8 mouse cellular contexts compared by ENCODE assay signal in genomic region chr6:29767813-29768660, GRCm38 (mm10). TPM values are rescaled to one million over a fixed set of nuclear protein-coding genes. Genes with fewer than 3 reads are reported as not detected.
DNase-seq lines count a peak whose midpoint lies in the region; ATAC-seq lines count a peak whose summit lies in the region.

Ahcyl2 (plus strand) TSS chr6:29768011.

- H3K4me2 ChIP-seq in heart, embryonic 13.5 days: peak within 1 kb of the TSS; percentile 74
- H3K4me2 ChIP-seq in liver, embryonic 12.5 days: peak within 1 kb of the TSS; percentile 99
- H3K4me2 ChIP-seq in stomach, embryonic 15.5 days: peak within 1 kb of the TSS; percentile 74

- H3K9me3 ChIP-seq in heart, embryonic 13.5 days: no peaks in the 10 kb centered on the region
- no peaks in the 10 kb centered on the region for H3K9me3 ChIP-seq in liver, embryonic 12.5 days (replicated peaks)
- H3K9me3 ChIP-seq in stomach, embryonic 15.5 days: no peaks in the 10 kb centered on the region

- H3K4me1 ChIP-seq in heart, embryonic 13.5 days: peaks cover 18% of the 10 kb centered on the region
- peaks cover 19% of the 10 kb centered on the region for H3K4me1 ChIP-seq in liver, embryonic 12.5 days
- no peaks in the 10 kb centered on the region for H3K4me1 ChIP-seq in stomach, embryonic 15.5 days

- peak; percentile 99 for DNase-seq in CD4-positive helper T cell, adult 2 months (ENCODE audit: low read depth, low spot score)
- DNase-seq in brain, embryonic 18.5 days (ENCODE audit: low read depth, low spot score): peak; percentile 97
- DNase-seq in kidney, postnatal 10 days: peak; percentile 98
- DNase-seq in natural killer cell, adult 2 months (ENCODE audit: low spot score in 2 of 2): peak; percentile 93 to 97

- H3K27me3 ChIP-seq in heart, embryonic 13.5 days (replicated peaks): no peaks in the 10 kb centered on the region
- no peaks in the 10 kb centered on the region for H3K27me3 ChIP-seq in liver, embryonic 12.5 days (replicated peaks)
- H3K27me3 ChIP-seq in stomach, embryonic 15.5 days (replicated peaks): no peaks in the 10 kb centered on the region

- peak within 1 kb of the TSS; percentile 87 for H3K9ac ChIP-seq in heart, embryonic 13.5 days
- H3K9ac ChIP-seq in liver, embryonic 12.5 days: peak within 1 kb of the TSS; percentile 90
- H3K9ac ChIP-seq in stomach, embryonic 15.5 days: peak within 1 kb of the TSS; percentile 84

- H3K36me3 ChIP-seq in heart, embryonic 13.5 days: no peaks in the 10 kb centered on the region
- H3K36me3 ChIP-seq in liver, embryonic 12.5 days: no peaks in the 10 kb centered on the region
- no peaks in the 10 kb centered on the region for H3K36me3 ChIP-seq in stomach, embryonic 15.5 days

- peak; percentile 90 for ATAC-seq in erythroid progenitor cell, adult 5-6 weeks (replicated peaks; ENCODE audit: low FRiP score, poor library complexity, severe bottlenecking)
- peak; percentile 95 for ATAC-seq in heart, embryonic 13.5 days (ENCODE audit: extremely low read depth, insufficient number of reproducible peaks, low FRiP score, low TSS enrichment)
- ATAC-seq in liver, embryonic 12.5 days: peak; percentile 95
- peak; percentile 99 for ATAC-seq in stomach, embryonic 15.5 days (ENCODE audit: insufficient read depth, low FRiP score, low read depth)

- H3K27ac ChIP-seq in heart, embryonic 13.5 days (replicated peaks): peak within 1 kb of the TSS; percentile 93
- peak within 1 kb of the TSS; percentile 84 for H3K27ac ChIP-seq in liver, embryonic 12.5 days
- H3K27ac ChIP-seq in stomach, embryonic 15.5 days: peak within 1 kb of the TSS; percentile 90

- peak within 1 kb of the TSS; percentile 68 for H3K4me3 ChIP-seq in heart, embryonic 13.5 days
- peak within 1 kb of the TSS; percentile 93 for H3K4me3 ChIP-seq in liver, embryonic 12.5 days
- peak within 1 kb of the TSS; percentile 93 for H3K4me3 ChIP-seq in stomach, embryonic 15.5 days (replicated peaks)

- WGBS in heart, embryonic 13.5 days: under 1% methylated on average over 48 of the region's 61 CpGs
- WGBS in liver, embryonic 12.5 days (ENCODE audit: insufficient replicate concordance): under 1% methylated on average over 55 of the region's 61 CpGs
- under 1% methylated on average over 55 of the region's 61 CpGs for WGBS in stomach, embryonic 15.5 days

RNA-seq across cellular contexts. Expression of gene Ahcyl2, which starts in this region (rescaled TPM):
- total RNA-seq in erythroid progenitor cell, adult 5-6 weeks (2015; ENCODE audit: low replicate concordance): 48.6 and 49.7 TPM in 2 replicates
- total RNA-seq in erythroid progenitor cell, adult 5-6 weeks (2017; ENCODE audit: low replicate concordance): 35.2 and 55.4 TPM in 2 replicates
- 7.0 TPM in 2 replicates for polyA plus RNA-seq in heart, embryonic 13.5 days (2015; fragmentation: Nextera tagmentation; extraction: Ambion mirVana)
- 8.6 and 10.2 TPM in 2 replicates for polyA plus RNA-seq in liver, embryonic 12.5 days (2016; fragmentation: Nextera tagmentation; extraction: Ambion mirVana)
- 30.2 and 40.3 TPM in 2 replicates for polyA plus RNA-seq in stomach, embryonic 15.5 days (2015; fragmentation: Nextera tagmentation; extraction: Ambion mirVana)

Comparison
In these comparisons a context has a peak if more than half of its experiments do, and no peak if none do; other contexts are left out.
1. Peak in every context shown above with its lines: DNase-seq, ATAC-seq, H3K4me3 ChIP-seq and H3K27ac ChIP-seq.